Mouse (Mus musculus) lung, adult 2 months (tissue): ENCODE results near the gene Msrb1.

ENCODE experiments used
- CTCF ChIP-seq: fragments of 200-500 bp; IDR thresholded peaks from 2 replicates; pipeline ENCODE4 v1.5.1; 2011; ENCODE audit warnings: mild to moderate bottlenecking, low read length, control low read depth; ENCODE audit not compliant: insufficient read depth
- POLR2A ChIP-seq: fragments of 200-500 bp; IDR thresholded peaks from 2 replicates; pipeline ENCODE4 v1.6.1; 2011; ENCODE audit warnings: low read depth, mild to moderate bottlenecking, control low read depth, low read length, borderline replicate concordance; ENCODE audit errors: extremely low read depth

- TF ChIP-seq CTCF (no peak), POLR2A (no peak)
Observed at GRCm38 (mm10) chr17:24698715-24699114, 37.7 kb upstream of the Msrb1 start.
